Mouse (Mus musculus): ENCODE data around the gene P2ry10. TPM values are rescaled to one million over a fixed set of nuclear protein-coding genes. Genes with fewer than 3 reads are reported as not detected.

The P2ry10 gene
- polyA plus RNA-seq (2012), result 0.15 and 0.22 TPM in 2 replicates

DNA sequence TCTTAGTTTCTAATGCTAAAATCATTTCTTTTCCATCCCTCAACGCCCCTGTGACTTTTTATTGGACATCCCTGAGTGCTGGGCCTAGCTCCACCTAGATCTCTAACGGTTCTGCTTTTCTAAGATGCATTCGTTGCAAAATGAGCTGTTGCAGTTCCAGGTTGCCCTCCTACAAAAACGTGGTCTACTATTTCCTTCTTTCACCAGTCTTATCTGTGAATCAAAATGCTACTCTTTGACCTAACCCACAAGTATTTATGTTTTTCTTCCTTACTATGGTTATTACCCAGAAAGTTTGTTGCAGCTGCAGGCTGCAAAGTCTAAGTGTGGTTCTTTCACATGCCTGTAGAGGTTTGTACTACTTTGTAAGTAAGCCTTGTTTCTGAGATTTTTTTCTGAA is at the start of gene P2ry10:
P2ry10 (plus strand) TSS at position 316 of the 400 bp plus-strand sequence.

DNA sequence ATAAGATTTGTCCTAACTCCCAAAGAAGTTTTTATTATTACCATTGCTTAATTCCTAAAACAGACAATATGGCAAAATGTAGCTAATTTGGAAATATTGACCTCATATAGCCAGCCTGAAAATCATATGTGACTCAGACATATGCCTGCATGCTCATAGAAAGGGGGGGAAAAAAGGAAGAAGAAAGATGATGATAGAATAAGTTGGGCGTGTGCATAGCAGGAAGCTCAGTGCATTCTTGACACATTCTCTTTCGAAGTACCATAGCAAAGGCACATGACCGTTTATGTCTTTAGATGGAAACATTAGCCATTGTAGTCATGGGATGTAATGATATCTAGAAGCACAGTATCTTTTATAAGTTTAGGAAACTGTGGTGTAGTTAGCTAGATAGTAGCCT is 60.4 kb downstream of the P2ry10 start, which contains the start of gene P2ry10b:
P2ry10b (plus strand) TSS at position 247 of the 400 bp plus-strand sequence.

Other genes starting within 250 kb of the P2ry10 start
- not detected in 2 replicates for gene Rtl3, start 247.8 kb upstream of the P2ry10 start, polyA plus RNA-seq (2012)
- not detected in 2 replicates for gene Lpar4, start 167.9 kb upstream of the P2ry10 start, polyA plus RNA-seq (2012)
- gene P2ry10b, start 60.4 kb downstream of the P2ry10 start, polyA plus RNA-seq (2012), result not detected in 2 replicates
- gene Gpr174, start 167.4 kb downstream of the P2ry10 start, polyA plus RNA-seq (2012), result 0.06 TPM in 1 of 2 replicates, not detected in the other